Mouse (Mus musculus): Measurements from ENCODE around the gene Slc38a9.

Slc38a9 gene

DNA sequence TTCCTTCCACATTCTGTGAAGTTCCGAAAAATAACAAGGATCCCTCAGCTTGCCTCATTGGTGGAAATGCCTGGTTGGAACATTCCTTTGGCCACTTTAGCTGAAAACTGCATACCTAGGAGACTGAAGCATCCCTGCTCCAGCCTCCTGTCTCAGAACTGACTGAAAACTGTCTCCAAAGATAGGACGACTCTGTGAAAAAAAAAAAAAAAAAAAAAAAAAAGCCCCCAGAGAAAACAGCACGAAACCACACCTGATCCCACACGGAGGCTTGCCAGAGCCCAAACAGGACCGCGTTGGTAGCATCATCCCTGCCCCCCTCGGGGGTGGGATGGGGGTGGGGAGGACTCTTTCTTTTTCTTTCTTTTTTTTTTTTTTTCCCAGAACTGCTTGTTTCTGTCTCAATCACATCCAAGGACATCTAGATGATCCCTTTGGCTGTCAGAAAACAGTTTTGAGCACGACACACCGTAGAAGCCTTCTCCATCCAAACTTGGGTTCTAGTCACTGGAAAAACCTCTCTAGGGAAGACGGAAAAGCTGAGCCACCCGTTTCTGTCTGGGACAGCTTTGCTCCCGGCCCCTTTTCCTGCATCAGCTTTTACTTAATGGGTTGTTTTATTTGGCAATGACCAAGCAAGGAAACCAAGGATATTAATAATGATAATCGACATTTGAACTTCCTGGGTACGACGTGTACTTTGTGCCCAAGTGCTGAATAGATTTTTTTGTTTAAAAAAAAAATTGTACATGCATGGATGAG lies 111.1 kb downstream of the Slc38a9 start:
- DNase-seq, result no peak

DNA sequence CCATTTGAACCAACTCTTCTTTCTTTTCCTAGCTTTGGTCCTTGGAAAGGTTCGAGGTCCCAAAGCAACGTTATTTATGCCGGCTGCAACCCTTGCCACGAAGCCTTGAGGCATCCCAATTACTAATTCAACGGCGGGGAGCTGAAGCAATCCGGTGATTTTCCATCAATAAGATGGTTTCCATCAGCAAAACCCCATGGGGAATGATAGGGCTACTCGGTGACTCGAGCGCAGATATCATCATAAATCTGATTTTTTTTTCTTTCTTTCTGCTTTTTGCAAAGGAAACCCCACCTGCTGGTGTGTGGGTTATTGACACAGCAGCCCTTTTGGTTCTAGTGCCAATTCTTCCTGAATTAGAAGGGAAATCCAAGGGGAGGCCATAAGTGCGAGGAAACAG lies 111.7 kb downstream of the Slc38a9 start:
- no peak for DNase-seq

DNA sequence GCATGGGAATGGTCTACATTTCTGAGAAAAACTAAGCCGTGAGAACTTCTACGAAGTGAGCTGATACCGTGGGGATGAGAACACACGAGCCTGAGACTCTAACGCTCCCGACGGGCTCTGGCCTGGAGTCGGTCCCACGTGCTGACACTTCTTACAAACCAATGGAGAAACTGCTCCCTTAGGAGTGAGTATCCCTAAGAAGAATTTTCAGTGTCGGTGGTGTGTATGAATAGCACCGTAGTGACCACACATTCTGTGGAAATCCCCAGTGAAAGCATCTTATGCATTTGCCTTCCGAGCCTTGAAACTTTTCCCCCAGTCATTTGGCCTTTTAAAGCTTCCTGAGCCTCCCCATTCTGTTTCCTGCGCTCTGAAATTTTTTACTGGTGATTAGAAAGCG lies 112.3 kb downstream of the Slc38a9 start:
- DNase-seq, result no peak

DNA sequence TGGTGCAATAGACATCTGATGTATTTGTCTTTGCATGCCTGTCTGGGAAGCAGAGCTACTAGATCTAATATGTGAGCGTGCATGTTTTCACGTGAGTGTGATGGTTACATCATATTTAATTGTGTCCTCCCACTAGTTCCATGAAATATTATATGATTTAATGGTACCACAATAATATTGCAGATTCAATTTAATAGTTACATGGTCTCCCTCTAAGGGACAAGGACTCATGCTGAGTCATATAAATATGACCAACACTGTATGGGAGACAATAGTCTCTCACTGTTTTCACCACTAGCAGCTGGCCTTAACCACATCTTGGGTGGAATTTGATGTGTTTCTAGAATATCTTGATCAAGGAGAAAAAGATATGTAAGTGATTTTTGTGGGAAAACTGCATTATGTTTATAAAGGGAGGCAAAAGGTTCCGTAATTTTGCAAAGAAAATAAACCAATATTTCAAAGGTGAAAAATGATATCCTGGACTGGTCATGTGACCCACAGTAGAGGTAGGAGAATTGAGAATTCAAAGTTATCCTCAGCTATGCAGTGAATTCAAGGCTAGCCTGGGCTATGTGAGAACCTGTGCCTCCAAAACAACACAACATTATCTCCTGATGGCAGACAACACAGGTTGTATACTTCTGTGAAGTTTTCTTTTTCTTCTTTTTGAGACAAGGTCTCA lies 113.6 kb downstream of the Slc38a9 start:
- no peak for DNase-seq

DNA sequence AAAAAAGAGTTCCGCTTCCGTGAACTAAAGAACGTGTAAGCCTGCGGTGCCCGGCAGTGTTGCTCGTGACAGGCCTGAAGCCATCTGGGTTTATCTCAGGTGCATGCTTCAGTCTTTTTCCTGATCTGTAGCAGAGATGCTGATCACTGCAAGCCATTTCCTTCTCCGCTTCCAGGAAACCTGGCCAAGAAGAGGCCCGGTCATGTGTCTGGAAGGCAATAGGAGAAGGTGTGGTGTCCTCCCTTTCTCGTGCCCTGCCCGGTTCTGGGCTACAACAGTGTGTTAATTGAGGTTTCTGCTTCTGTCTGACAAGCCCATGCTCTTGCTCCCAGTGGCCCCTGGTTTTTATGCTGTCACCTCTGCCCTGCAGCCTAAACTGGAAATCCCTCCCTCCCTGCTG lies 115.3 kb downstream of the Slc38a9 start:
- no peak for DNase-seq

DNA sequence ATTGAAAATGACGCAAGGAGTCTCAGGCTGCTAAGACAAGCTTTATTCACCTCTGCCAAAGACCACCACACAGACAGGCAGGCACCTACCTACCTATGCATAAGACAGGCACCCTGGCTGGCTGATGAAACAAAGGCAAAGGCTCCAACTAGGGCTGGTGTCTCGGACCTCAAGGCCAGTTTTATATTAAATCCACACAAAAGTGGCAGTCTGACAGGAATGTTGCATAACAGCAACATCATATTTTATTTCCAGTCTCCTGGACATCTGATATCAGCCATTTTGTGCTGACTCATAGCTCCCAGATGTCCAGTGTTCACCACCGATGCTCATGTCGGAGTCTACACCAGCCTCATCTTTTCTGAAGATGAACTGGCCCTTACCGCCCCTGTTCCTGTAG lies 117.9 kb downstream of the Slc38a9 start:
- DNase-seq, result no peak

DNA sequence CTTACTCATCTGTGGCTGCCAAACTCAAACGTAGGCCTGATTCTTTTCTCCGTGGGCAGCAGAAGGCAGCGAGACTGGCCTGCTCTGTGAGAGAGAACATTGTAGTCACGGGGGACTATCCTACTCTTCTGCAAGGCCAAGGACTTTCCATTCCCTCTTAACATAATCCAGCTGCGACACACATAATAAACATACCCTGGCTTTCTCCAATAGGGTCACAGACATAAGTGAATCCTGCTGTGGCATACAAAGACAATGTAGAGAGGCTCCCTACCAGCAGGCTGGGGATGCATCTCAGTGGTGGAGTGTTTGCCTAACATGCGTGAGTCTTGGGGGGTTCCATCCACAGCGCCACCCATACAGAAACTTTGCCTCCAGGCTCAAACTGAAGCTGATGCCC lies 124.8 kb downstream of the Slc38a9 start:
- no peak for DNase-seq

DNA sequence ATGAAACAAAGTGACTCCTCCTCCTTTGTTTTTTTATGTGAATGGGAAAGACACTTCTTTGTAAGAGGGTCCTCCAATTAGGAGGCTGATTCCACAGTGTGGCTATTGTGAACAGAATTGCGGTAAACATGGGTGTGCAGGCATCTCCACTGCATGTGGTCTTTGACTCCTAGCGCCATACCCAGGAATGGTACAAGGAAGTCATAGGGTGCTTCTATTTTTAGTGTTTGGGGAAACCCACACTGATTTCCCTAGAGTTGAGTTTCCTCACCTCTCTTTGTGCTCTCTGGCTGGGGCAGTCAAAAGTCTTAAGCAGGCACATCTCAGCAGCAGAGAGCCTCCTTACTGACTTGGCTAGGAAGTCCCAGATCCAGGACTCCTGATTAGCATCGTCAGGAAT lies 125.6 kb downstream of the Slc38a9 start:
- DNase-seq, result no peak

DNA sequence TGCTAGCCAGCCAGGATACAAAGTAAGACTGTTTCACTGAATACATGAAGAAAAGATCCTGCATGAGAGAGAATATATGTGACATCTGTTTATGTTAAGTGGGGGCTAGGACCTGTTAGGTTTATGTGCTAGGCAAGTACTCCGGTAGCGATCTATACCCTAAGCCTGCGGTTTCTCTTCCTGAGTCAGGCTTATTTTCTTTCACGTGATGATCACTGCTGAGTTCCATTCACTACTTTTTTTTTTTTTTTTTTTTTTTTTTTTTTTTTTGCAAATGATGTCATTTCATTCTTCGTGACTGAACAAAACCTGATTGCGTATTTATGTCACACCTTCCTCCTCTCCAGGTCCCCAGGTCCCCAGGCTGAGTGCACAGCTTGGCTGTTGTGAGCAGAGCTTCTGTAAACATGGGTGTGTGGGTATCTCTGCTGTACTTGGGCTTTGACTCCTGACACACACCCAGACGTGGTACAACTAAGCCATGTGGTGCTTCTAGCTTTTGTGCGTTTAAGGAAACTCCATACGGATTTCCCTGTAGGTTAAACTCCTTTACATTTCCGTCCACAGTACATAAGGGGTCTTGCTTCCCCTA lies 126.5 kb downstream of the Slc38a9 start:
- DNase-seq, result no peak
